Mouse (Mus musculus): ENCODE results near the gene Rassf7.

The Rassf7 gene

GRCm38 (mm10) chr7:141215101-141215879 lies at the start of gene Rassf7:
TSS of gene Rassf7 (plus strand) at chr7:141215860.
- peak; percentile 71 to 74 for DNase-seq (ENCODE audit: low spot score in 2 of 2)

- DNase-seq (ENCODE audit: low spot score in 2 of 2) = no peak
Measured at GRCm38 (mm10) chr7:141167901-141168517, 47.7 kb upstream of the Rassf7 start.

- DNase-seq (ENCODE audit: low spot score in 2 of 2) = peak; percentile 55 to 71
Measured at GRCm38 (mm10) chr7:141168518-141168953, 47.1 kb upstream of the Rassf7 start.

- no peak for DNase-seq (ENCODE audit: low spot score in 2 of 2)
Measured at GRCm38 (mm10) chr7:141169300-141169699, 46.4 kb upstream of the Rassf7 start.

GRCm38 (mm10) chr7:141169866-141170265 lies 45.8 kb upstream of the Rassf7 start:
- DNase-seq (ENCODE audit: low spot score in 2 of 2) = no peak

- DNase-seq (ENCODE audit: low spot score in 2 of 2) = peak; percentile 91
Measured at GRCm38 (mm10) chr7:141172116-141173006, 43.3 kb upstream of the Rassf7 start, which contains the start of gene Rnh1. TSS of gene Rnh1 (minus strand) at chr7:141172857.

GRCm38 (mm10) chr7:141173323-141173850 lies 42.3 kb upstream of the Rassf7 start:
- DNase-seq (ENCODE audit: low spot score in 2 of 2) = no peak

GRCm38 (mm10) chr7:141175068-141175467 lies 40.6 kb upstream of the Rassf7 start:
- DNase-seq (ENCODE audit: low spot score in 2 of 2) = no peak

GRCm38 (mm10) chr7:141176173-141176572 lies 39.5 kb upstream of the Rassf7 start:
- DNase-seq (ENCODE audit: low spot score in 2 of 2) = peak; percentile 82 to 84

- no peak for DNase-seq (ENCODE audit: low spot score in 2 of 2)
Measured at GRCm38 (mm10) chr7:141188194-141188593, 27.5 kb upstream of the Rassf7 start.

GRCm38 (mm10) chr7:141188733-141189132 lies 26.9 kb upstream of the Rassf7 start:
- DNase-seq (ENCODE audit: low spot score in 2 of 2) = no peak

GRCm38 (mm10) chr7:141190220-141190619 lies 25.4 kb upstream of the Rassf7 start:
- DNase-seq (ENCODE audit: low spot score in 2 of 2) = no peak

- DNase-seq (ENCODE audit: low spot score in 2 of 2) = no peak
Measured at GRCm38 (mm10) chr7:141191036-141191435, 24.6 kb upstream of the Rassf7 start.

- DNase-seq (ENCODE audit: low spot score in 2 of 2) = no peak
Measured at GRCm38 (mm10) chr7:141191796-141192685, 23.6 kb upstream of the Rassf7 start.

- DNase-seq (ENCODE audit: low spot score in 2 of 2) = peak in 1 of 2 experiments; percentile 37
Measured at GRCm38 (mm10) chr7:141192776-141193347, 22.8 kb upstream of the Rassf7 start.

GRCm38 (mm10) chr7:141193348-141193856 lies 22.3 kb upstream of the Rassf7 start:
- DNase-seq (ENCODE audit: low spot score in 2 of 2) = no peak

GRCm38 (mm10) chr7:141193948-141194347 lies 21.7 kb upstream of the Rassf7 start, which contains the start of the genes Hras and Lrrc56:
TSS of gene Hras (minus strand) at chr7:141194005.
TSS of gene Lrrc56 (plus strand) at chr7:141194157.
- peak; percentile 95 to 96 for DNase-seq (ENCODE audit: low spot score in 2 of 2)

- no peak for DNase-seq (ENCODE audit: low spot score in 2 of 2)
Measured at GRCm38 (mm10) chr7:141194409-141194808, 21.3 kb upstream of the Rassf7 start.

GRCm38 (mm10) chr7:141194830-141195229 lies 20.8 kb upstream of the Rassf7 start:
- DNase-seq (ENCODE audit: low spot score in 2 of 2) = peak; percentile 83 to 85

GRCm38 (mm10) chr7:141195754-141196153 lies 19.9 kb upstream of the Rassf7 start:
- DNase-seq (ENCODE audit: low spot score in 2 of 2) = no peak
